Mouse (Mus musculus): ENCODE results near the gene Car5b. TPM values are rescaled to one million over a fixed set of nuclear protein-coding genes. Genes with fewer than 3 reads are reported as not detected.
A peak's percentile ranks its signal among the peaks of the same experiment; 100 is the strongest.

The Car5b gene
- polyA plus RNA-seq, 1 experiment from 2014 or later, result 0.08 TPM

GRCm38 (mm10) chrX:163999848-164000247, 27.9 kb downstream of the Car5b start:
- ATAC-seq (ENCODE audit: low FRiP score, low TSS enrichment), result no peak

GRCm38 (mm10) chrX:163996754-163997153, 31.0 kb downstream of the Car5b start:
- no peak for ATAC-seq (ENCODE audit: low FRiP score, low TSS enrichment)
- 89% methylated on average over 3 of the region's 3 CpGs for WGBS

More at GRCm38 (mm10) chrX:163999848-164000247, 27.9 kb downstream of the Car5b start:
- no peak overlapping the region for H3K4me2 ChIP-seq (ENCODE audit: low read length)
- 84% methylated on average over 1 of the region's 1 CpGs for WGBS
- H3K4me1 ChIP-seq (ENCODE audit: control insufficient read depth, insufficient read depth, low read length), result no peaks in the 10 kb centered on the region
- no peaks in the 10 kb centered on the region for H3K27me3 ChIP-seq (ENCODE audit: control insufficient read depth, insufficient read depth, low read length)
- no peak overlapping the region for H3K27ac ChIP-seq (replicated peaks; ENCODE audit: low read depth, low read length)
- H3K4me3 ChIP-seq (replicated peaks; ENCODE audit: low read depth, low read length), result no peak overlapping the region
- no peaks in the 10 kb centered on the region for H3K9me3 ChIP-seq (ENCODE audit: control insufficient read depth, low read length)
- DNase-seq, result no peak
- H3K9ac ChIP-seq (replicated peaks; ENCODE audit: low read length), result no peak overlapping the region
- H3K36me3 ChIP-seq (ENCODE audit: control insufficient read depth, insufficient read depth, low read length), result no peaks in the 10 kb centered on the region

GRCm38 (mm10) chrX:163987718-163988374, 40.0 kb downstream of the Car5b start:
- DNase-seq (peak; percentile 5), ATAC-seq (ENCODE audit: low FRiP score, low TSS enrichment) (no peak)
- Histone ChIP-seq H3K4me2 (ENCODE audit: low read length) (no peak overlapping the region), H3K27me3 (ENCODE audit: control insufficient read depth, insufficient read depth, low read length) (no peaks in the 10 kb centered on the region), H3K9ac (replicated peaks; ENCODE audit: low read length) (no peak overlapping the region), H3K4me1 (ENCODE audit: control insufficient read depth, insufficient read depth, low read length) (no peaks in the 10 kb centered on the region), H3K4me3 (replicated peaks; ENCODE audit: low read depth, low read length) (no peak overlapping the region), H3K9me3 (ENCODE audit: control insufficient read depth, low read length) (no peaks in the 10 kb centered on the region), H3K27ac (replicated peaks; ENCODE audit: low read depth, low read length) (no peak overlapping the region), H3K36me3 (ENCODE audit: control insufficient read depth, insufficient read depth, low read length) (no peaks in the 10 kb centered on the region)
- WGBS, result 53% methylated on average over 3 of the region's 3 CpGs

More at GRCm38 (mm10) chrX:163996754-163997153, 31.0 kb downstream of the Car5b start:
- Histone ChIP-seq H3K9ac (replicated peaks; ENCODE audit: low read length) (no peak overlapping the region), H3K4me2 (ENCODE audit: low read length) (no peak overlapping the region), H3K27me3 (ENCODE audit: control insufficient read depth, insufficient read depth, low read length) (no peaks in the 10 kb centered on the region), H3K9me3 (ENCODE audit: control insufficient read depth, low read length) (no peaks in the 10 kb centered on the region), H3K4me3 (replicated peaks; ENCODE audit: low read depth, low read length) (no peak overlapping the region), H3K36me3 (ENCODE audit: control insufficient read depth, insufficient read depth, low read length) (no peaks in the 10 kb centered on the region), H3K27ac (replicated peaks; ENCODE audit: low read depth, low read length) (no peak overlapping the region), H3K4me1 (ENCODE audit: control insufficient read depth, insufficient read depth, low read length) (no peaks in the 10 kb centered on the region)
- DNase-seq, result no peak

- Histone ChIP-seq H3K9ac (replicated peaks; ENCODE audit: low read length) (no peak overlapping the region), H3K4me2 (ENCODE audit: low read length) (no peak overlapping the region), H3K4me3 (replicated peaks; ENCODE audit: low read depth, low read length) (no peak overlapping the region), H3K4me1 (ENCODE audit: control insufficient read depth, insufficient read depth, low read length) (no peaks in the 10 kb centered on the region), H3K27me3 (ENCODE audit: control insufficient read depth, insufficient read depth, low read length) (no peaks in the 10 kb centered on the region), H3K9me3 (ENCODE audit: control insufficient read depth, low read length) (no peaks in the 10 kb centered on the region), H3K27ac (replicated peaks; ENCODE audit: low read depth, low read length) (no peak overlapping the region), H3K36me3 (ENCODE audit: control insufficient read depth, insufficient read depth, low read length) (no peaks in the 10 kb centered on the region)
- 88% methylated on average over 6 of the region's 6 CpGs for WGBS
- DNase-seq (no peak), ATAC-seq (ENCODE audit: low FRiP score, low TSS enrichment) (no peak)
Measured at GRCm38 (mm10) chrX:163982129-163982528, 45.7 kb downstream of the Car5b start.

- Histone ChIP-seq H3K9ac (replicated peaks; ENCODE audit: low read length) (no peak overlapping the region), H3K4me1 (ENCODE audit: control insufficient read depth, insufficient read depth, low read length) (no peaks in the 10 kb centered on the region), H3K27ac (replicated peaks; ENCODE audit: low read depth, low read length) (no peak overlapping the region), H3K9me3 (ENCODE audit: control insufficient read depth, low read length) (no peaks in the 10 kb centered on the region), H3K27me3 (ENCODE audit: control insufficient read depth, insufficient read depth, low read length) (no peaks in the 10 kb centered on the region), H3K4me3 (replicated peaks; ENCODE audit: low read depth, low read length) (no peak overlapping the region), H3K36me3 (ENCODE audit: control insufficient read depth, insufficient read depth, low read length) (no peaks in the 10 kb centered on the region), H3K4me2 (ENCODE audit: low read length) (no peak overlapping the region)
- DNase-seq, result no peak
- ATAC-seq (ENCODE audit: low FRiP score, low TSS enrichment), result no peak
- WGBS, result 40% methylated on average over 4 of the region's 4 CpGs
Measured at GRCm38 (mm10) chrX:163981500-163981899, 46.3 kb downstream of the Car5b start.

- no peak overlapping the region for H3K9ac ChIP-seq (replicated peaks; ENCODE audit: low read length)
- H3K4me3 ChIP-seq (replicated peaks; ENCODE audit: low read depth, low read length), result no peak overlapping the region
- no peaks in the 10 kb centered on the region for H3K4me1 ChIP-seq (ENCODE audit: control insufficient read depth, insufficient read depth, low read length)
- ATAC-seq (ENCODE audit: low FRiP score, low TSS enrichment), result no peak
- H3K9me3 ChIP-seq (ENCODE audit: control insufficient read depth, low read length), result no peaks in the 10 kb centered on the region
- H3K36me3 ChIP-seq (ENCODE audit: control insufficient read depth, insufficient read depth, low read length), result no peaks in the 10 kb centered on the region
- H3K27ac ChIP-seq (replicated peaks; ENCODE audit: low read depth, low read length), result no peak overlapping the region
- WGBS, result 100% methylated on average over 1 of the region's 1 CpGs
- H3K27me3 ChIP-seq (ENCODE audit: control insufficient read depth, insufficient read depth, low read length), result no peaks in the 10 kb centered on the region
- DNase-seq, result no peak
- H3K4me2 ChIP-seq (ENCODE audit: low read length), result no peak overlapping the region
Measured at GRCm38 (mm10) chrX:163981092-163981491, 46.7 kb downstream of the Car5b start.

- H3K9me3 ChIP-seq (ENCODE audit: control insufficient read depth, low read length), result no peaks in the 10 kb centered on the region
- peak within 1 kb of the TSS; percentile 55 for H3K4me2 ChIP-seq (ENCODE audit: low read length)
- H3K27me3 ChIP-seq (ENCODE audit: control insufficient read depth, insufficient read depth, low read length), result no peaks in the 10 kb centered on the region
- H3K4me1 ChIP-seq (ENCODE audit: control insufficient read depth, insufficient read depth, low read length), result no peaks in the 10 kb centered on the region
- peak within 1 kb of the TSS; percentile 60 for H3K4me3 ChIP-seq (replicated peaks; ENCODE audit: low read depth, low read length)
- H3K36me3 ChIP-seq (ENCODE audit: control insufficient read depth, insufficient read depth, low read length), result peaks cover 10% of the 10 kb centered on the region; the same call in 1 of the 2 replicates
- DNase-seq, result peak; percentile 93
- H3K27ac ChIP-seq (replicated peaks; ENCODE audit: low read depth, low read length), result peak within 1 kb of the TSS; percentile 93
- peak; percentile 96 for ATAC-seq (ENCODE audit: low FRiP score, low TSS enrichment)
- H3K9ac ChIP-seq (replicated peaks; ENCODE audit: low read length), result peak within 1 kb of the TSS; percentile 76
- WGBS, result 16% methylated on average over 29 of the region's 29 CpGs
Measured at GRCm38 (mm10) chrX:163958467-163958875, 69.3 kb downstream of the Car5b start, which contains the start of gene Zrsr2. Gene Zrsr2, minus strand, starts transcription at chrX:163958661.

- 24% methylated on average over 41 of the region's 67 CpGs for WGBS
- H3K36me3 ChIP-seq (ENCODE audit: control insufficient read depth, insufficient read depth, low read length), result peaks cover 16% of the 10 kb centered on the region; the same call in 1 of the 2 replicates
- H3K27ac ChIP-seq (replicated peaks; ENCODE audit: low read depth, low read length), result peak overlapping the region; percentile 93
- H3K9ac ChIP-seq (replicated peaks; ENCODE audit: low read length), result peak overlapping the region; percentile 76
- ATAC-seq (ENCODE audit: low FRiP score, low TSS enrichment), result peak; percentile 91
- peak; percentile 84 for DNase-seq
- peak overlapping the region; percentile 55 for H3K4me2 ChIP-seq (ENCODE audit: low read length)
- no peaks in the 10 kb centered on the region for H3K27me3 ChIP-seq (ENCODE audit: control insufficient read depth, insufficient read depth, low read length)
- peak overlapping the region; percentile 60 for H3K4me3 ChIP-seq (replicated peaks; ENCODE audit: low read depth, low read length)
- H3K4me1 ChIP-seq (ENCODE audit: control insufficient read depth, insufficient read depth, low read length), result no peaks in the 10 kb centered on the region
- no peaks in the 10 kb centered on the region for H3K9me3 ChIP-seq (ENCODE audit: control insufficient read depth, low read length)
Measured at GRCm38 (mm10) chrX:163957803-163958466, 69.9 kb downstream of the Car5b start.

All from midbrain, embryonic 14.5 days (tissue).